Mouse (Mus musculus): ENCODE measurements around the gene St13. TPM values are rescaled to one million over a fixed set of nuclear protein-coding genes. Genes with fewer than 3 reads are reported as not detected.

The St13 gene
- polyA plus RNA-seq, 1 experiment from 2014 or later: 153 TPM

DNA sequence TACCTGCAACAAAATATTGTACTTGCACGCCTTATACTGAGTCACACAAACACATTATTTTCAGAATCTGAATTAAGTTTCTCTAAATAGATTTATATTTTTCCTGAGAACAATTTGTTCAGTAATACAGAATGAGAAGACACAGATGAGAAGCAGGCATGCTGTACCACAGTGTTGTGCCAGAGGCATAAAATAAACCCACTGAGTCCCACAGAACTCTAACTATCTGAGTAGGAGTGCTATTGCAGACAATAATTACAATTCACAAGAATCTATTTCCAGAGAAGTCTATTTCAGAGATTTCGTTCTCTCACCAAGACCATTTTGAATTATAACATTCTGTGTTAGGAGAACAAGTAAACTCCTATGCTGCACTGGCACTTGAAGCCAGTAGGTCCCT, 52.4 kb downstream of the St13 start:
- Histone ChIP-seq H3K27ac (ENCODE audit: low read length) (no peak overlapping the region), H3K9ac (ENCODE audit: low read length) (no peak overlapping the region), H3K4me2 (ENCODE audit: low read depth, low read length) (no peak overlapping the region), H3K27me3 (ENCODE audit: control insufficient read depth, insufficient read depth, low read length) (no peaks in the 10 kb centered on the region), H3K4me1 (ENCODE audit: control insufficient read depth, insufficient read depth, low read length) (peaks cover 4% of the 10 kb centered on the region; the same call in 1 of the 2 replicates), H3K36me3 (ENCODE audit: control insufficient read depth, insufficient read depth, low read length) (no peaks in the 10 kb centered on the region), H3K4me3 (replicated peaks; ENCODE audit: low read length) (no peak overlapping the region), H3K9me3 (replicated peaks; ENCODE audit: control insufficient read depth, low read length) (no peaks in the 10 kb centered on the region)
- 83% methylated on average over 2 of the region's 2 CpGs for WGBS
- no peak for ATAC-seq (ENCODE audit: insufficient read depth, low FRiP score)

DNA sequence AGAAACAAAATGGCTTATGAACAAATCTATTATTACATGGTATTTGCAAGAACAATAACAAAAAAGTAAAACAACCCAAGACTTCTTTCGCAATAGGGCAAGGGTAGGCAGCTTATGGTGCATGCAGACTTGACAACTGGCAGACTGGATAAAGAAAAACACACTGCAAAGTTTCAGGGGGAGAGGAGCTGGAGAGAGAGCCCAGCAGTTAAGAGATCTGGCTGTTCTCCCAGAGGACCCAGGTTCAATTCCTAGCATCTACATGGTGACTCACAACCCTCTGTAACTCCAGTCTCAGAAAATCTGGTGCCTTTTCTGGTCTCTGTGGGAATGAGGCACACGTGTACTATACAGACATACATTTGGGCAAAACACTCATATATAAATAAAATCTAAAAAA, 58.5 kb downstream of the St13 start:
- Histone ChIP-seq H3K4me3 (replicated peaks; ENCODE audit: low read length) (no peak overlapping the region), H3K4me1 (ENCODE audit: control insufficient read depth, insufficient read depth, low read length) (no peaks in the 10 kb centered on the region), H3K9ac (ENCODE audit: low read length) (no peak overlapping the region), H3K27ac (ENCODE audit: low read length) (no peak overlapping the region), H3K9me3 (replicated peaks; ENCODE audit: control insufficient read depth, low read length) (no peaks in the 10 kb centered on the region), H3K36me3 (ENCODE audit: control insufficient read depth, insufficient read depth, low read length) (no peaks in the 10 kb centered on the region; the same call in 1 of the 2 replicates), H3K27me3 (ENCODE audit: control insufficient read depth, insufficient read depth, low read length) (no peaks in the 10 kb centered on the region), H3K4me2 (ENCODE audit: low read depth, low read length) (no peak overlapping the region)
- no peak for ATAC-seq (ENCODE audit: insufficient read depth, low FRiP score)
- WGBS: 89% methylated on average over 2 of the region's 2 CpGs

DNA sequence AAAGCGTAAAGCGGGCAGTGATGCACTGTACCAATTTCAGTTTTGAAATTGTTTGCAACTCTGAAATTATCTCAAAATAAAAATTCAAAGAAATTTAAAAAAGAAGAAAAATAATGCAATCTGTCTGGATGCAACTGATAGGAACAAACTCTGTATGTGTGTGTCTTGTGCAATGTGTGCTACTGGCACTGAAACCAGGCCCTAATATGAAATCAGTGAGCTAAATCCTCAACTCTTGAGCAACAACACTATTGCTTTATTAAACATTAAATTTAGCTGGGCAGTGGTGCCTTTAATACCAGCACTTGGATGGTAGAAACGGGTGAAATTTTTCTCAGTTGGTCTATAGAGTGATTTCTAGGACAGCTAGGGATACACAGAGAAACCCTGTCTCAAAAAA, 60.7 kb downstream of the St13 start:
- Histone ChIP-seq H3K4me1 (ENCODE audit: control insufficient read depth, insufficient read depth, low read length) (no peaks in the 10 kb centered on the region), H3K36me3 (ENCODE audit: control insufficient read depth, insufficient read depth, low read length) (peaks cover under 1% of the 10 kb centered on the region; the same call in 1 of the 2 replicates), H3K27ac (ENCODE audit: low read length) (no peak overlapping the region), H3K9ac (ENCODE audit: low read length) (no peak overlapping the region), H3K27me3 (ENCODE audit: control insufficient read depth, insufficient read depth, low read length) (no peaks in the 10 kb centered on the region), H3K9me3 (replicated peaks; ENCODE audit: control insufficient read depth, low read length) (no peaks in the 10 kb centered on the region), H3K4me3 (replicated peaks; ENCODE audit: low read length) (no peak overlapping the region), H3K4me2 (ENCODE audit: low read depth, low read length) (no peak overlapping the region)
- ATAC-seq (ENCODE audit: insufficient read depth, low FRiP score): no peak
- 95% methylated on average over 3 of the region's 3 CpGs for WGBS

DNA sequence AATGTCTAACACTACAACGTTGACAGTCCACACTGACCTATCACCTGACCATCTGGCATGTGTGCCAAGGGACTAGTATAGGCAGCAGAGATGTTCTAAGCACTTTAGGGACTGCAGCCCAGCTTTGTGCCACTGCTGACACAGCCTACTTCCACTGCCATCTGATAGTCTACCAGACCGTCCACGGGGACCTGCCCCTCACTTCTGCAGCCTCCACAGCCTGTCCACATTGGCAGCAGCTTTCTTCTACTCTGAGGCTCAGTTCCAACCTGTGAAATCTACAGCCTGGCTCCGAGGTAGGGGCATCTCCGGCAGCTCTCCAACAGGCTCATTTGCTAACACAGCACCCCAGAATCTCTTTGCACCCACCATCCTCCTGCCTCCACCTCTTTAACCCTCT, 63.4 kb downstream of the St13 start:
- Histone ChIP-seq H3K4me1 (ENCODE audit: control insufficient read depth, insufficient read depth, low read length) (no peaks in the 10 kb centered on the region), H3K4me3 (replicated peaks; ENCODE audit: low read length) (no peak overlapping the region), H3K36me3 (ENCODE audit: control insufficient read depth, insufficient read depth, low read length) (peaks cover 8% of the 10 kb centered on the region; the same call in 1 of the 2 replicates), H3K27me3 (ENCODE audit: control insufficient read depth, insufficient read depth, low read length) (no peaks in the 10 kb centered on the region), H3K4me2 (ENCODE audit: low read depth, low read length) (no peak overlapping the region), H3K9me3 (replicated peaks; ENCODE audit: control insufficient read depth, low read length) (no peaks in the 10 kb centered on the region), H3K9ac (ENCODE audit: low read length) (no peak overlapping the region), H3K27ac (ENCODE audit: low read length) (no peak overlapping the region)
- ATAC-seq (ENCODE audit: insufficient read depth, low FRiP score): no peak
- WGBS: 86% methylated on average over 5 of the region's 5 CpGs

DNA sequence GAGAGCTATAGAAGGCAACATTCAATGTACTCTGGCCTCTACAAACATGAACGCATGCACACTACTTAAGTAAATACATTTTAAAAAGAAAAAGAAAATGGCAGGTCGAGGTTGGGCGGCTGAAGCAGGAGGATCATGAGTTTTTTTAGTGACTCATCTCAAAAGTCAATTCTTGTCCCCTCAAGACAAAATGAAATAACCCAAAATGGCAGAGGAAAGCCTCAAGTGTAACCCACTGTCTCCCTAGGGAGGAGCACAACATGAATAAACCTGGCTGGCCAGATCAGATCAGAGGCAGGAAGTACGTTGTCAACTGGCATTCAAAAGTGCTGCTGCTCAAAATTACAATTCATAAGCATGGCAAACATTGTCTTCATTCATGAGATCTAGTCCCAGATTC, 67.4 kb downstream of the St13 start:
- WGBS: 85% methylated on average over 4 of the region's 4 CpGs
- 0 out of 2 replicates have a peak, but pooled peaks cover 8% of the 10 kb centered on the region for H3K36me3 ChIP-seq (ENCODE audit: control insufficient read depth, insufficient read depth, low read length)
- H3K4me1 ChIP-seq (ENCODE audit: control insufficient read depth, insufficient read depth, low read length): no peaks in the 10 kb centered on the region
- H3K9me3 ChIP-seq (replicated peaks; ENCODE audit: control insufficient read depth, low read length): no peaks in the 10 kb centered on the region
- no peak overlapping the region for H3K27ac ChIP-seq (ENCODE audit: low read length)
- H3K4me2 ChIP-seq (ENCODE audit: low read depth, low read length): no peak overlapping the region
- no peaks in the 10 kb centered on the region for H3K27me3 ChIP-seq (ENCODE audit: control insufficient read depth, insufficient read depth, low read length)
- no peak overlapping the region for H3K4me3 ChIP-seq (replicated peaks; ENCODE audit: low read length)
- no peak for ATAC-seq (ENCODE audit: insufficient read depth, low FRiP score)
- no peak overlapping the region for H3K9ac ChIP-seq (ENCODE audit: low read length)

DNA sequence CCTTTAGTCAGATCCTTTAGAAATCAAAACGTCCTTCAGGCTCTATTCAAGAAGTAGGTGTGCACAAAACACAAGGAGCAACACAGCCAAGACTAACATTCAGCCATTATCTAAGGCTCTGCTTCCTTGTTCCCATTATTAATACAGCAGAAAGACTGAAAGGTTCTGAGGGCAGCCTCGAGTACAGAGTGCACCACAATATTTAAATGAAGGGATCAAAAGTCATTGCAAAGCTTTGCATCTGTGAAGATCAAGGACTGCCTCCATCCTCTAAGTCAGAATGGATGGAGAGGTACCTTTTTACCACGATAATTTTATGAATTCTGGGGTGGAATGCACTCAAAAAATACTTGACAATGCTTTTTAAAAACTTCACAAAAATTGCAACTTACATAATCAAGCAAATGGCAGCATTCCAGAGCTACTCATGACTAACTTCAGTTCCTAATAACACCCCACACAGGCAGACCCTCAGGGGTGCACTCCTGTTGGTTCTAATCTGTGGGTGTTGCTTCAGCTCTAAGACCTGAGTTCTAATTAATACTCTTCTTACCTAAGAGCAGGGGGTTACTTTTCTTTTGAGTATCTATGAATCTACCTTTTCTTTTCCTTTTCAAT, 69.0 kb downstream of the St13 start:
- H3K9me3 ChIP-seq (replicated peaks; ENCODE audit: control insufficient read depth, low read length): no peaks in the 10 kb centered on the region
- ATAC-seq (ENCODE audit: insufficient read depth, low FRiP score): no peak
- H3K9ac ChIP-seq (ENCODE audit: low read length): no peak overlapping the region
- no peak overlapping the region for H3K4me2 ChIP-seq (ENCODE audit: low read depth, low read length)
- no peak overlapping the region for H3K4me3 ChIP-seq (replicated peaks; ENCODE audit: low read length)
- H3K4me1 ChIP-seq (ENCODE audit: control insufficient read depth, insufficient read depth, low read length): no peaks in the 10 kb centered on the region
- H3K27me3 ChIP-seq (ENCODE audit: control insufficient read depth, insufficient read depth, low read length): no peaks in the 10 kb centered on the region
- 0 out of 2 replicates have a peak, but pooled peaks cover 10% of the 10 kb centered on the region for H3K36me3 ChIP-seq (ENCODE audit: control insufficient read depth, insufficient read depth, low read length)
- H3K27ac ChIP-seq (ENCODE audit: low read length): no peak overlapping the region
- 51% methylated on average over 3 of the region's 3 CpGs for WGBS

DNA sequence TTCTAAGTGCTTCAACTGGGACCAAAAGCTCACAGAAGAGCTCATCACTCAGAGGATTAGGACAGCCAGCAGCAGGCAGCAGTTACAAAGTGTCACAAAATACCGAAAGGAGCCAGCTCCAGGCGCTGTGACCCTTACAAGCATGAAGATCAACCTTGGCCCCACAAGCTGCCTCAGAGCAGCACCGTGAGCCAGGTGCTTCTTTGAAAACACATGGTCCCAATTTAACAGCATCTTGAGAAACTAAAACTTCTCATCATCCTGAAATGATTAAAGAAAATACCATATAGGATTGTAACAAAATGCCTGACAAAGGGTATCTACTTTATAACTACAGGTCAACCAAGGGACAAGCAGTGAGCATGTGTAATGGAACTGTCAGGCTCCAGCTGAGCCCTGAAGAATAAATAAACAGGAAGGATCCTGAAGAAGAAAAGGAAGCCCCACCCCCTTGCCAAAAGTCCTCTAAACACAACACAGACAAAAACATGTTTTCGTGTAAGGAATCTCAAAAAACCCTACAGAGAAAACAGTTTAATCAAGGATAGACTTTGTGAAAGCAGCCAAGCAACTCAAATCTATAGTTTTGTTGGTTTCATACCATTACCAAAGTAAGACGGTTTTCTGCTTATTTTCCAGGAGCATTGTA, 70.0 kb downstream of the St13 start:
- WGBS: 55% methylated on average over 5 of the region's 5 CpGs
- Histone ChIP-seq H3K4me3 (replicated peaks; ENCODE audit: low read length) (no peak overlapping the region), H3K27me3 (ENCODE audit: control insufficient read depth, insufficient read depth, low read length) (no peaks in the 10 kb centered on the region), H3K9me3 (replicated peaks; ENCODE audit: control insufficient read depth, low read length) (no peaks in the 10 kb centered on the region), H3K9ac (ENCODE audit: low read length) (no peak overlapping the region), H3K4me1 (ENCODE audit: control insufficient read depth, insufficient read depth, low read length) (no peaks in the 10 kb centered on the region), H3K4me2 (ENCODE audit: low read depth, low read length) (no peak overlapping the region), H3K36me3 (ENCODE audit: control insufficient read depth, insufficient read depth, low read length) (0 out of 2 replicates have a peak, but pooled peaks cover 10% of the 10 kb centered on the region), H3K27ac (ENCODE audit: low read length) (no peak overlapping the region)
- ATAC-seq (ENCODE audit: insufficient read depth, low FRiP score): no peak

DNA sequence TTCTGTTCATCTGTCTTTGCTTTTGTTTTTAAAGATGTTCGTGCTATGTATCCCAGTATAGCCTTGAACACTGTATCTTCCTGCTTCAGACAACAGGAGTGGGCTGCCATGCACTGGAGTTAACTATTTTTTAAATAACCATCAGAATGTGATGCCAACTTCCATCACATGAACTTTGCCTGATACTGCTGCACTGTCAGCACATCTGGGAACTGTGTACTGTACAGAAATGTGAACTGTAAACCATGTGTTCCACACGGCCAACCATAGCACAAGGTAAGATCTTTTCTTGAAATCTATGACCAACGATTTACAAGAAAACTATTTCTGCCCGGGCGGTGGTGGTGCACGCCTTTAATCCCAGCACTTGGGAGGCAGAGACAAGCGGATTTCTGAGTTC, 72.4 kb downstream of the St13 start:
- WGBS: 92% methylated on average over 7 of the region's 7 CpGs
- peaks cover 5% of the 10 kb centered on the region; the same call in 1 of the 2 replicates for H3K36me3 ChIP-seq (ENCODE audit: control insufficient read depth, insufficient read depth, low read length)
- no peaks in the 10 kb centered on the region for H3K9me3 ChIP-seq (replicated peaks; ENCODE audit: control insufficient read depth, low read length)
- no peaks in the 10 kb centered on the region for H3K4me1 ChIP-seq (ENCODE audit: control insufficient read depth, insufficient read depth, low read length)
- H3K27me3 ChIP-seq (ENCODE audit: control insufficient read depth, insufficient read depth, low read length): no peaks in the 10 kb centered on the region
- no peak overlapping the region for H3K4me3 ChIP-seq (replicated peaks; ENCODE audit: low read length)
- H3K9ac ChIP-seq (ENCODE audit: low read length): no peak overlapping the region
- ATAC-seq (ENCODE audit: insufficient read depth, low FRiP score): no peak
- no peak overlapping the region for H3K27ac ChIP-seq (ENCODE audit: low read length)
- H3K4me2 ChIP-seq (ENCODE audit: low read depth, low read length): no peak overlapping the region

DNA sequence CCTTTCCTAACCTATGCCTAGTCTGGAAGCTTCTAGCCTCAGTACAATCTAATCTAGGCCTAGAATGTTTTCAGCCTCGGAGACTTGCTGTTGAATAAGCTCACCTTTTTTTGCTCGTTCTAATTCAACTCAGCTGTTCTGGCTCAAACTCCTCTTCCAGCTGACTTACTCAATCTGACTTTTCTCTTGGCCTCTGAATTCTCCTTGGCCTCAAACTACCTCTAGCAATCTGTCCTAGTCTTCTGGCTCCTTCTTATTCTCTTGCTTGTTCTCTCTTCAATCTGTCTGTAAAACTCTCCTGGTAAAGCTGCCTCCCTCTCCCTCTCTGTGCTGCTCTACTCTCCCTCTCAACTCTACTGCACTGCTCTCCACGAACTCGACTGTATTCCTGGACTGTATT, 74.9 kb downstream of the St13 start:
- no peak for ATAC-seq (ENCODE audit: insufficient read depth, low FRiP score)
- Histone ChIP-seq H3K4me1 (ENCODE audit: control insufficient read depth, insufficient read depth, low read length) (no peaks in the 10 kb centered on the region), H3K27ac (ENCODE audit: low read length) (no peak overlapping the region), H3K27me3 (ENCODE audit: control insufficient read depth, insufficient read depth, low read length) (no peaks in the 10 kb centered on the region), H3K9ac (ENCODE audit: low read length) (no peak overlapping the region), H3K36me3 (ENCODE audit: control insufficient read depth, insufficient read depth, low read length) (peaks cover 22% of the 10 kb centered on the region), H3K9me3 (replicated peaks; ENCODE audit: control insufficient read depth, low read length) (no peaks in the 10 kb centered on the region), H3K4me3 (replicated peaks; ENCODE audit: low read length) (no peak overlapping the region), H3K4me2 (ENCODE audit: low read depth, low read length) (no peak overlapping the region)
- WGBS: 69% methylated on average over 4 of the region's 4 CpGs
